Mouse (Mus musculus) v-Abl transformed pro-B cells (cell line): ENCODE data around the gene E330021D16Rik.

Experiments used
- in situ Hi-C, 2 experiments: fragments of 400-800 bp; cut with MboI; formaldehyde crosslinking; loops; one replicate each; pipeline ENCODE4 v1.15.1; 2025; ENCODE audit not compliant: unreplicated experiment in 2 of 2

E330021D16Rik gene

GRCm38 (mm10) chr6:136353399-136354184, 61.8 kb downstream of the E330021D16Rik start:
- in situ Hi-C loops: loop anchor here (25.0 kb wide), 1 partner anchor 1266 kb away; no protein-coding TSS in a partner anchor
